Mouse (Mus musculus) ES-E14 (cell line): ENCODE measurements at regions not wholly inside any gene's neighbourhood (a gene's known extent, or its start where the extent isn't known, plus 50 kb on each side); places are given as distances from the start of the nearest gene placed in this dataset.
A peak's percentile ranks its signal among the peaks of the same experiment; 100 is the strongest.

Experiments used
- DNase-seq: peaks from one replicate; pipeline ENCODE4 v3.0.0-alpha.2; 2013; ENCODE audit warnings: low read depth, low spot score
- H3K27ac ChIP-seq: 2 replicates; pipeline ENCODE4 v1.5.1; 2012; ENCODE audit warnings: low read depth, mild to moderate bottlenecking, low read length, moderate library complexity, mixed read lengths; ENCODE audit not compliant: poor library complexity, insufficient read depth, severe bottlenecking
- H3K36me3 ChIP-seq: 2 replicates; pipeline ENCODE4 v1.6.1; 2012; ENCODE audit warnings: mild to moderate bottlenecking, low read length, moderate library complexity, mixed read lengths; ENCODE audit not compliant: control insufficient read depth, poor library complexity, insufficient read depth, severe bottlenecking
- H3K4me1 ChIP-seq, 2 experiments: fragments of 150-350 bp in 1 of 2; sonication (generic) in 1 of 2; 2 replicates each; pipeline ENCODE4 v1.6.1; 2012; ENCODE audit warnings: low read length in 2 of 2, mild to moderate bottlenecking in 1 of 2, mixed read lengths in 1 of 2; ENCODE audit not compliant: control insufficient read depth in 2 of 2, insufficient read depth in 2 of 2, poor library complexity in 1 of 2
- H3K4me3 ChIP-seq, 2 experiments: fragments of 150-350 bp in 1 of 2; sonication (generic) in 1 of 2; 2 replicates each; pipeline ENCODE4 v1.5.1; 2012; ENCODE audit warnings: low read length in 2 of 2, low read depth in 1 of 2, mild to moderate bottlenecking in 1 of 2, mixed read lengths in 1 of 2; ENCODE audit not compliant: insufficient read depth in 1 of 2, poor library complexity in 1 of 2, severe bottlenecking in 1 of 2
- H3K9ac ChIP-seq: 2 replicates; pipeline ENCODE4 v1.6.1; 2012; ENCODE audit warnings: low read depth, mild to moderate bottlenecking, low read length, mixed read lengths; ENCODE audit not compliant: poor library complexity, insufficient read depth, severe bottlenecking
- H3K9me3 ChIP-seq: fragments of 150-350 bp; sonication (generic); 2 replicates; pipeline ENCODE4 v1.6.1; 2012; ENCODE audit warnings: low read depth, mild to moderate bottlenecking, low read length; ENCODE audit not compliant: control insufficient read depth, insufficient read depth
- CHD2 ChIP-seq: IDR thresholded peaks from 2 replicates; pipeline ENCODE4 v1.6.1; 2014; ENCODE audit warnings: mild to moderate bottlenecking, low read depth, low read length, inconsistent platforms
- HCFC1 ChIP-seq: IDR thresholded peaks from 2 replicates; pipeline ENCODE4 v1.6.1; 2012; ENCODE audit warnings: low read length, inconsistent platforms, borderline replicate concordance; ENCODE audit not compliant: insufficient read depth
- MAFK ChIP-seq: IDR thresholded peaks from 2 replicates; pipeline ENCODE4 v1.6.1; 2014; ENCODE audit warnings: mild to moderate bottlenecking, low read depth, low read length, inconsistent platforms; ENCODE audit not compliant: insufficient read depth
- ZC3H11A ChIP-seq: IDR thresholded peaks from 2 replicates; pipeline ENCODE4 v1.6.1; 2012; ENCODE audit warnings: low read depth, mild to moderate bottlenecking, inconsistent platforms, low read length, borderline replicate concordance
- ZNF384 ChIP-seq: IDR thresholded peaks from 2 replicates; pipeline ENCODE4 v1.6.1; 2012; ENCODE audit warnings: low read depth, low read length, inconsistent platforms
- in situ Hi-C, 2 experiments: fragments of 600-800 bp; cut with MboI; formaldehyde crosslinking; loops; one replicate each; pipeline ENCODE4 v1.15.1; 2025; ENCODE audit warnings: low sequenced_read_pairs in 2 of 2, inconsistent platforms in 1 of 2; ENCODE audit not compliant: unreplicated experiment in 2 of 2

- Histone ChIP-seq H3K4me1 (peaks cover 0 to 2% of the 10 kb centered on the region in 2 experiments; a peak in 1 of 4 replicates), H3K9me3 (no peaks in the 10 kb centered on the region), H3K27ac (no peak overlapping the region), H3K4me3 (no peak overlapping the region), H3K36me3 (no peaks in the 10 kb centered on the region), H3K9ac (no peak overlapping the region)
- no peak for DNase-seq
- in situ Hi-C loops: no loop called here
- no peak for TF ChIP-seq ZC3H11A
- TF ChIP-seq MAFK: no peak
- no peak for TF ChIP-seq ZNF384
- no peak for TF ChIP-seq CHD2
- TF ChIP-seq HCFC1: no peak
Observed at GRCm38 (mm10) chr5:64634008-64634407, 169.2 kb upstream of the Klf3 start.

- Histone ChIP-seq H3K4me1 (peaks cover 0 to 2% of the 10 kb centered on the region in 2 experiments; a peak in 1 of 4 replicates), H3K27ac (no peak overlapping the region), H3K4me3 (no peak overlapping the region), H3K9me3 (no peaks in the 10 kb centered on the region), H3K9ac (no peak overlapping the region), H3K36me3 (no peaks in the 10 kb centered on the region)
- in situ Hi-C loops: no loop called here
- TF ChIP-seq CHD2: no peak
- no peak for TF ChIP-seq ZNF384
- no peak for TF ChIP-seq HCFC1
- TF ChIP-seq ZC3H11A: no peak
- TF ChIP-seq MAFK: no peak
- no peak for DNase-seq
Observed at GRCm38 (mm10) chr5:64634721-64635120, 168.5 kb upstream of the Klf3 start.

GRCm38 (mm10) chr5:64636301-64636700 lies 166.9 kb upstream of the Klf3 start:
- H3K4me3 ChIP-seq: no peak overlapping the region
- in situ Hi-C loops: no loop called here
- H3K36me3 ChIP-seq: no peaks in the 10 kb centered on the region
- no peaks in the 10 kb centered on the region for H3K9me3 ChIP-seq
- no peak for DNase-seq
- peaks cover 0 to 2% of the 10 kb centered on the region in 2 experiments; a peak in 1 of 4 replicates for H3K4me1 ChIP-seq
- H3K9ac ChIP-seq: no peak overlapping the region
- no peak for TF ChIP-seq ZNF384
- no peak for TF ChIP-seq ZC3H11A
- no peak for TF ChIP-seq MAFK
- no peak for TF ChIP-seq CHD2
- TF ChIP-seq HCFC1: no peak
- no peak overlapping the region for H3K27ac ChIP-seq

- no peaks in the 10 kb centered on the region for H3K36me3 ChIP-seq
- no peak overlapping the region for H3K27ac ChIP-seq
- H3K4me1 ChIP-seq: peaks cover 2 to 3% of the 10 kb centered on the region in 2 experiments; a peak in 3 of 4 replicates
- TF ChIP-seq MAFK (no peak), HCFC1 (no peak), ZC3H11A (no peak), CHD2 (no peak)
- in situ Hi-C loops: no loop called here
- no peak overlapping the region for H3K4me3 ChIP-seq
- H3K9me3 ChIP-seq: no peaks in the 10 kb centered on the region
- DNase-seq: no peak
- no peak overlapping the region for H3K9ac ChIP-seq
Observed at GRCm38 (mm10) chr5:64643584-64643983, 159.6 kb upstream of the Klf3 start.

- Histone ChIP-seq H3K27ac (peak overlapping the region; percentile 77; the same call in 1 of the 2 replicates), H3K9ac (peak overlapping the region; percentile 44; the same call in 1 of the 2 replicates), H3K36me3 (no peaks in the 10 kb centered on the region), H3K4me3 (peak overlapping the region; percentile 46 to 49), H3K4me1 (peaks cover 8 to 10% of the 10 kb centered on the region in 2 experiments; a peak in 3 of 4 replicates), H3K9me3 (no peaks in the 10 kb centered on the region)
- TF ChIP-seq CHD2 (no peak), HCFC1 (no peak), ZNF384 (peak; percentile 36; the same call in 1 of the 2 replicates), MAFK (no peak), ZC3H11A (no peak)
- DNase-seq: peak; percentile 81
- in situ Hi-C loops: no loop called here
Observed at GRCm38 (mm10) chr5:64647417-64648125, 155.6 kb upstream of the Klf3 start.
